Mouse (Mus musculus): ENCODE measurements around the gene Acbd6. TPM values are rescaled to one million over a fixed set of nuclear protein-coding genes. Genes with fewer than 3 reads are reported as not detected.

The Acbd6 gene
- polyA plus RNA-seq, 1 experiment from 2014 or later = 83.6 TPM

DNA sequence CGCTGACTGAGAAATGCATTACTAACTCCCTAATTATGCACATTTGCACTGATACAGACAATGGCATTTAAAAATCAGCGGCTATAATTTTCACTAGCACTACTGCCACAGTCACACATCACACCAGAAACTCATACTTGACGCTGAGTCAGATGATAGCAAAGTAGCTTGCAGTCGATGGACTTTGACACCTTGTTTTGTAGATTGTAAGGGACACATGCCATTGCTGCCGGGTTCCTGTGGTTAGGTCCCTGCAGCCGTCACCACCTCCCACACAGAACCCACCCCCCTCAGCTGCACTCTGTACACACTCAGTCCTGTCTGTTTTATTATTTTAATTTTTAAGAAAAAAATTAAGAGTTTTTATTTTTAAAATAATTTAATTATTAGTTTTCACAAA lies 63.2 kb downstream of the Acbd6 start:
- Histone ChIP-seq H3K27ac (no peak overlapping the region), H3K36me3 (peaks cover 15% of the 10 kb centered on the region), H3K4me3 (no peak overlapping the region), H3K4me1 (replicated peaks) (no peaks in the 10 kb centered on the region), H3K9me3 (no peaks in the 10 kb centered on the region), H3K27me3 (ENCODE audit: insufficient read depth, poor library complexity, severe bottlenecking) (no peaks in the 10 kb centered on the region)
- DNase-seq (ENCODE audit: low spot score) = no peak
- 85% methylated on average over 6 of the region's 6 CpGs for WGBS

DNA sequence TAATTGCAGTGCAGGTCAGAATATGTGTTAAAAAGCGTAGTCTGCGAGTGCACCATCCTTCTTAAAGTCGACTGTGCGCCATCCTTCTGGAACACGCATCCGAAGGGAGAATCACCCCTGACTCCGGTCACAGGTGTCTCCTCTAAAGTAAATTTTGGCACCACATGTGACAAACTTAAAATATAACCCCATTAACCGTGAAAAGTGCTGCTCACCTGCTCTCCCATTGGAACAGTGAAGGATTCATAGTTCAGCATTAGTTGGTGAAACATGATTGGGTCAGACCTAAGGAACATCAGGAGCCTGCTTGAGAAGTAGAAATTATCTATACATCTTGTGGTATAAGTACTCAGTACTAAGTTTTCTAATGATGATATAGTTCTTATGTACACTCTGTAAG lies 65.3 kb downstream of the Acbd6 start:
- Histone ChIP-seq H3K9me3 (no peaks in the 10 kb centered on the region), H3K36me3 (peaks cover 16% of the 10 kb centered on the region), H3K27me3 (ENCODE audit: insufficient read depth, poor library complexity, severe bottlenecking) (no peaks in the 10 kb centered on the region), H3K4me3 (no peak overlapping the region), H3K27ac (no peak overlapping the region), H3K4me1 (replicated peaks) (no peaks in the 10 kb centered on the region)
- DNase-seq (ENCODE audit: low spot score) = no peak
- WGBS = 95% methylated on average over 8 of the region's 8 CpGs

DNA sequence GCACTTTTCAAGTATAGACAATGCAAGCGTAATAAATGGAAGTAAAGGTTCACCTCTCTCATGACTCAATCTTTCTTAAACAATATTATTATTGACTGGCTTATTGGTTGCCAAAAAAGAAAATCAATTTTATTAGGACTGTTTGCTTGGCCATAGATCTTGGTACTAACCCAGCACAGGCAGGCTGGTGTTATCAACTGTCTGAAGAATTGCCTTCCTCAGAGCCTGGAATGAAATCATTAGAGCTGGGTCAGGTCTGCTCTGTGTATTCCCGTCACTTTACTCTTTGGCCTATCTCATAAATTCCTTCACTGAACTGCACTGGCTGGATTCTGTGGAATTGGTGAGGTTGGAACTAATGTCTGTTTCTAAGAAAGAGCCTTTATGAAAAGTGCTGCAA lies 69.8 kb downstream of the Acbd6 start:
- H3K4me3 ChIP-seq = no peak overlapping the region
- WGBS = 95% methylated on average over 2 of the region's 2 CpGs
- peaks cover 16% of the 10 kb centered on the region for H3K36me3 ChIP-seq
- no peaks in the 10 kb centered on the region for H3K9me3 ChIP-seq
- no peaks in the 10 kb centered on the region for H3K27me3 ChIP-seq (ENCODE audit: insufficient read depth, poor library complexity, severe bottlenecking)
- no peaks in the 10 kb centered on the region for H3K4me1 ChIP-seq (replicated peaks)
- no peak for DNase-seq (ENCODE audit: low spot score)
- H3K27ac ChIP-seq = no peak overlapping the region

DNA sequence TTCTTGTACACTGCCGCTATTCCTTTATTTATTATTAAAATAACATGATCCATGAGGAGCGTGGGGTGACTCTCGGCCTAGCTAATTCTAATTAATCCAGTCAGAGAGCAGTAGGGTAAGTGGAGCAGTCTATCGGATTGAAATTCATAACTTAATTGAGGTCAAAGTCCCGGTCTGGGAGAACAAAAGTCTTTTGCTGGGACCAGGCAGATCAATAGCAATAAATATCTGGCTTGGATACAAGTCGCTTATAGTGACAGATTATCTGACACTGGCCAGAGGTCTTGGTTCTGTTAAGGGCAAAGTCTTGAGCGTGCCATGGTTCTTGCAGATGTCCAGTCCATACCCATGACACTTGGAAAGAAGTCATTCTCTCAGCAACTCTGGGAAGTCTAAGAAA lies 78.7 kb downstream of the Acbd6 start:
- Histone ChIP-seq H3K4me1 (replicated peaks) (no peaks in the 10 kb centered on the region), H3K36me3 (no peaks in the 10 kb centered on the region), H3K27ac (no peak overlapping the region), H3K4me3 (no peak overlapping the region), H3K27me3 (ENCODE audit: insufficient read depth, poor library complexity, severe bottlenecking) (no peaks in the 10 kb centered on the region), H3K9me3 (no peaks in the 10 kb centered on the region)
- no peak for DNase-seq (ENCODE audit: low spot score)
- WGBS = 85% methylated on average over 7 of the region's 7 CpGs

DNA sequence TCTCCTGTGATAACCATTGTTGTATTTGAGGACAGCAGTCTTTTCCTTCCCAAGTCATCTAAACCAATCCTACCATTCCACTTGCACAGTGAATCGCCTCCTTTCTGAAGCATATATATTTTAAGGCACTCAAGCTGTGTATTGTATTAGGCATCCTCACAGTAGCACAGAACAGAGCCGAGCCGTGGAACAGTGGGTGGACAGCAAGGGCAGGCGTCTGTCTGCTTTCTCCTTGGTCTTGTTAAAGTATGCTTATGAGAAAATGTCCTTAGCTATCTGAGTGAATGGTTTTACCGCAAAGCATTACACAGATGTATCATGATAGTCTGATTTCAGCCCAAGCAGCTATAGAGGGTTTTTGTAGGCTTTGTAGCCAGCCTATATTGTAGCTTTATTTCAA lies 87.9 kb downstream of the Acbd6 start:
- H3K36me3 ChIP-seq = no peaks in the 10 kb centered on the region
- H3K27me3 ChIP-seq (ENCODE audit: insufficient read depth, poor library complexity, severe bottlenecking) = no peaks in the 10 kb centered on the region; the same call in 1 of the 2 replicates
- no peak overlapping the region for H3K4me3 ChIP-seq
- no peak for DNase-seq (ENCODE audit: low spot score)
- no peaks in the 10 kb centered on the region for H3K9me3 ChIP-seq
- H3K4me1 ChIP-seq (replicated peaks) = 0 out of 2 replicates have a peak, but pooled peaks cover 4% of the 10 kb centered on the region
- no peak overlapping the region for H3K27ac ChIP-seq
- 90% methylated on average over 5 of the region's 5 CpGs for WGBS

DNA sequence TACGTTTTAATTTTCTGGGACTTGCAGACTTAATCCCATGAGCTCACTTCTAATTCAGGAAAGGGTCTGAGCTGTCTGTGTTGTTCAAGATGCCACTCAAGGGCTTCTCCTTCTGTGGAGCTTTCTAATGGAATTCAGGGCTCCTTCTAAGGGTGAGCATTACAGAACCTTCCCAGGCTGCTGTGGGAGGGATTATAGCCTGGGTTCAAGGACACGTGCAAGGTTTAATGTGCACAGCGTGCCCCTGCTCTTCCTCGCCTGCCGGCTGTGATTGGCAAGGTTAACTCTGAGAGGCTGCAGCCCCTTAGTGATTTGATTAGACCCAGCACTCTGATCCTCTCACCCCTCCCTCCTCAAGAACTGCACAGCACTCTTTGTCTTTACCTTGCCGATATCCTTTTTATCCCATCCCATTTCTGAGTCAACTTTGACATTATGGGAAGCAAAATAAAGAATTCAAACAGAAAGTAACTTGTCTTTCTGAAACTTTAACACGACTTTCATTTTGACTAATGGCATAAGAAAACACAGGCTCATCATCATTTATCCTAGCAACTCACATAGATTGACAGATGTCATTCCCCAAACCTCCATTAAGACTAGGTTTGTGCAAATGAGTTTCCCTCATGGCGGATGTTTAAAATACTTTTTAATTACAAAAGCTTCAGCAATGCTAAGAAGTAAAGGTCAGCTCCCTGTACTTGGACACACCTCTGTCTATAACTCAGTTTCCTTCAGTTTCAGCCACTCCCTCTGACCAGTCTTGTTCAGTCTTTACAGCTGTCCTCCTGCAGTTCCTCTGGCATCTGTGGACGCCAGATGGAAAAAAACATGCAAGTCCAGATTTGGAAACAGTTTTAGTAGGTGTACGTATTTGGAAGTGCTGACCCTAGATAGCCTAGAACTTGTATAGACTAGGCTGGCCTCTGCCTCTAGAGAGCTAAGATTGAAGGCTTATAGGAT lies 88.7 kb downstream of the Acbd6 start:
- 75% methylated on average over 10 of the region's 10 CpGs for WGBS
- Histone ChIP-seq H3K4me1 (replicated peaks) (0 out of 2 replicates have a peak, but pooled peaks cover 4% of the 10 kb centered on the region), H3K27me3 (ENCODE audit: insufficient read depth, poor library complexity, severe bottlenecking) (no peaks in the 10 kb centered on the region; the same call in 1 of the 2 replicates), H3K4me3 (no peak overlapping the region), H3K27ac (no peak overlapping the region), H3K36me3 (no peaks in the 10 kb centered on the region), H3K9me3 (no peaks in the 10 kb centered on the region)
- no peak for DNase-seq (ENCODE audit: low spot score)

DNA sequence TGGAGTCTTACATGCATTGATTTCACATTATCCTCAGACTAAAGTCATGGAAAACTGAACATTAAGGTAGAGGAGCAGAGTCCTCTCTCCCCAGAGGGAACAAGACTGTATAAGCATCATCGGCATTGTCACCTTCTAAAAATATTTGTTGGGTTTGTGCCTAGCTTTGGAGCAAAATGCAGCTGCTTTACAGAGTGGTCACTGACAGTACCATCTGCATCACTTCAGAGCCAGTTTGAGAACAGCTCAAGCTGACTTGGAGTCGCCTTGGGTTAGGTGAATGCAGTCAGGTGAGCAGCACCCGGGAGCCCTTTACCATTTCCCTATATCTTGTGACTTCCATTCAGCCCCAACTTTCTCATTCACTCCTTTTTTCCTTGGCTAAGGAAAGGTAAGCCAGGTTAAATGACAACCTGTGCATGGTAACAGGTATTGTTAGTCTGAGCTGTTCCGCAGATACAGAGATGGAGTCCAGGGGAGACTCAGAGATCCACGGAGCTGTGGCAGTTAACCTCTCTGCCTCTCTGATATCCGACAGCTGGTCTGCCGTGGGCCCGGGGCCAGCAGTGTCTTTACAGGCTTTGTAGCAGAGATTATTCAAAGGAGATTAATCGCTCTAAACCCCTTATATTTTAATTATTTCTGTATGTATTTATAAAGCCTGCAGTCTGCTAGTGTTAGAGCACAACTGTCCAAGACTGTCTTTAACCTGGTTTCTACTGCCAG lies 92.4 kb downstream of the Acbd6 start:
- Histone ChIP-seq H3K4me1 (replicated peaks) (peaks cover 4% of the 10 kb centered on the region; the same call in 1 of the 2 replicates), H3K9me3 (no peaks in the 10 kb centered on the region), H3K36me3 (no peaks in the 10 kb centered on the region), H3K27ac (no peak overlapping the region), H3K4me3 (no peak overlapping the region), H3K27me3 (ENCODE audit: insufficient read depth, poor library complexity, severe bottlenecking) (no peaks in the 10 kb centered on the region; the same call in 1 of the 2 replicates)
- 88% methylated on average over 9 of the region's 9 CpGs for WGBS
- no peak for DNase-seq (ENCODE audit: low spot score)

DNA sequence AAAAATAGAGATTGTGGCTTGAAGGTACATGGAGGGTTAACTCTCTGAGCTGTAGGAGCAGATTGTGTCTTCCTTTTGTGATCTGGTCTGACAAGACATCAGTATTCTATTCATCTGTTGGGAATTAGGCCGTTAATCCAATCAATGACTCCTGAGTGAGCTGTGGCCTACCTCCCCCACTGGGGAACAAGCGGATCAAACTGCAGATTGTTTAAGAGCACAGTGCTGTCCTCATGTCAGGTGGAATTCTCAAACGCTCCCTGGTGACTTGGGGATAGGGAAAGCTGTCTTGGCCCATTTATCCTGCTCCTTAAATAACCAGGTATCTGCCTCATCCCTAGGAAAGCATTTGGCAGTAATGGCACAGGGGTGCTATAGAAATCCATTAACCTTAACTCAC lies 97.0 kb downstream of the Acbd6 start:
- Histone ChIP-seq H3K36me3 (no peaks in the 10 kb centered on the region), H3K27me3 (ENCODE audit: insufficient read depth, poor library complexity, severe bottlenecking) (no peaks in the 10 kb centered on the region; the same call in 1 of the 2 replicates), H3K4me1 (replicated peaks) (no peaks in the 10 kb centered on the region; the same call in 1 of the 2 replicates), H3K27ac (no peak overlapping the region), H3K4me3 (no peak overlapping the region), H3K9me3 (no peaks in the 10 kb centered on the region)
- 18% methylated on average over 3 of the region's 3 CpGs for WGBS
- DNase-seq (ENCODE audit: low spot score) = no peak

DNA sequence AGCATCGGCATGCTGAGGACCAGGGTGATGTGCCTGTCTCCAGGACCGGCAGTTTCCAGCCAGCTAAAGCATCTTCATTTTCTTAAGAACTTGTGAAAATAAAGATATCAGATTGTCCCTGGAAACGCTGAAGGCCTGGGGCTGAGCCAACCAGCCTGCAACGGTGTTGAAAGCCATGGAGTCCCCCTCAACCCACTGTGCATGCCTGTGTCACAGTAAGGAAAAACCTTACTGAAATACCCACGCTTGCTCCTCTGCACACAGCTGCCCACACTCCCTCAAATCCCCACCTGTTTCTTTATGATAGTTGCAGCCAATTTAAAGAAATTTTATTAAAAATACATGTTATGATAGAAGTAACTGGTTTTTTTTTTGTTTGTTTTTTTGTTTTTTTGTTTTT lies 98.4 kb downstream of the Acbd6 start:
- Histone ChIP-seq H3K27ac (no peak overlapping the region), H3K4me1 (replicated peaks) (no peaks in the 10 kb centered on the region; the same call in 1 of the 2 replicates), H3K27me3 (ENCODE audit: insufficient read depth, poor library complexity, severe bottlenecking) (no peaks in the 10 kb centered on the region), H3K9me3 (no peaks in the 10 kb centered on the region), H3K36me3 (no peaks in the 10 kb centered on the region), H3K4me3 (no peak overlapping the region)
- WGBS = 72% methylated on average over 5 of the region's 5 CpGs
- no peak for DNase-seq (ENCODE audit: low spot score)

DNA sequence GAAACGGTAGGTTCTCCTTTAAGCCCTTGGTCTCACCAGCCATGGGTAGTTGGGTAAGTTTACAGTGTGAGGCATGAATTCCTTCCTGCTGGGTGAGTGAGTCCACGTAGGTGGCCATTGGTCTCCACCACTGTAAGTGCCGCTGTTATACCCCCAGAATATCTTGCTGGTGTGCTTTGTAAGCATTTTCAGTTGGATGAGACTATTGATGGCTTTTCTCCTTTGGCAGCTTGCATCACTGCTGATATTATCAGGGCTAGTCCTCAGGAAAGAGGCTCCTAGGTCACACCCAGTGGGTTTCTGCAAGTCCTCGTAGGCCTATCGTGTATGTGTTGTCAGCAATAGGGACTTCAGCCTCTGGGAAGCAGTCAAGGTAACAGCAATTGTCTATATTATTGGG lies 106.1 kb downstream of the Acbd6 start:
- Histone ChIP-seq H3K27me3 (ENCODE audit: insufficient read depth, poor library complexity, severe bottlenecking) (no peaks in the 10 kb centered on the region), H3K36me3 (no peaks in the 10 kb centered on the region), H3K4me1 (replicated peaks) (no peaks in the 10 kb centered on the region), H3K27ac (no peak overlapping the region), H3K4me3 (no peak overlapping the region), H3K9me3 (no peaks in the 10 kb centered on the region)
- WGBS = 90% methylated on average over 5 of the region's 5 CpGs
- DNase-seq (ENCODE audit: low spot score) = no peak

DNA sequence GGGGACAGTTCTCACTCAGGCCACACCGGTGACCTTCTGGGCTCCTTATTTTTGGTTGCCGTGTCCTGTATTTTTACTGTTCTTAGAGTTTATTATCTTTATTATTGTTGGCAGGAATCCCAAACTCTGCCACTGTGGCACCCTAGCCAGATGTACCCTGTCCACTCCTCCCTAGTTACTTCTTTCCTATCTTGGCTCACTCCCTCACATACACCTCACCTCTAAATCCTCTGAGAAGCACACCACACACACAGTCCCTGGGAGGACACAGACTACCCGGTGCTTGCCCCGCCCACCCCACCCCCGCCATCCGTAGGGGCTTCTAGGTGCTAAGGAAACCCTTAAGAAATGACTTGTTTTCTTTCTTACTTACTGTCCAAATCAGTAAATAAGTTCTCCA lies 117.7 kb downstream of the Acbd6 start:
- H3K9me3 ChIP-seq = no peaks in the 10 kb centered on the region
- H3K27ac ChIP-seq = no peak overlapping the region
- no peaks in the 10 kb centered on the region for H3K36me3 ChIP-seq
- H3K4me3 ChIP-seq = no peak overlapping the region
- 92% methylated on average over 6 of the region's 6 CpGs for WGBS
- no peaks in the 10 kb centered on the region for H3K4me1 ChIP-seq (replicated peaks)
- no peak for DNase-seq (ENCODE audit: low spot score)
- H3K27me3 ChIP-seq (ENCODE audit: insufficient read depth, poor library complexity, severe bottlenecking) = no peaks in the 10 kb centered on the region

DNA sequence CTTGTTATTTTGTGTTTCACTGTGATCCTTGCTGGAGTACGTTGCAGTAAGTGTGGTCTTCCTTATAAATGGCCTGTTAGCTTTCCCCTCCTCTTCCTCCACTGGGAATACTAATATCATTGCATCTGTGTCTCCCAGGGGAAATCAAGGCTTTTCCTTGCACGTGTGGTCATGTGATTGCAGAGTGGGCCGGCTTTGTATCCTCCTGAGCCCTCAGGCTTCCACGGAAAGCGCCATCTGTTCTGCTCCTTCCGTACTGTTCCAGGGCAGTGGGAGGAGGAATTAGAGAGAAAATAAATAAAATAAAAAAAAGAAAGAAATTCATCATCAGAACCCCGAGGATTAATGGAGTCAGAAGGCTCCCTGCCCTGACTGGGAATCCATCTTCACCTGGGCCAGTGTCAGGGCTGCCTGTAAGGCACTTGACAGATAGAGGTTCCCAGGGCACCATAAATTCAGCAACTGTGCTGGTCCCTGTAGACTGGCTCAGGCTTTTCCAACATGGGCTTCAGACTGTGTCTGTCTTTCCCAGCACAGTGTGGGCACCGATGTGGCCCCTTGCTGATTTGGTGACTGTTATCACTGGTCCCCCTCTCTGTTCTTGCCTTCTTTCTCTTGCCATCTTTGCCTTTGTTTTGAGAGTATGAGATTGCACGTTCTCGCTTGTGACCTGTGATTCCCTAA lies 123.3 kb downstream of the Acbd6 start:
- Histone ChIP-seq H3K27me3 (ENCODE audit: insufficient read depth, poor library complexity, severe bottlenecking) (no peaks in the 10 kb centered on the region), H3K36me3 (no peaks in the 10 kb centered on the region), H3K27ac (peak overlapping the region; percentile 78), H3K9me3 (no peaks in the 10 kb centered on the region), H3K4me1 (replicated peaks) (peaks cover 18% of the 10 kb centered on the region; the same call in 1 of the 2 replicates), H3K4me3 (no peak overlapping the region)
- DNase-seq (ENCODE audit: low spot score) = peak; percentile 29
- WGBS = 68% methylated on average over 10 of the region's 10 CpGs
